Mouse (Mus musculus): Measurements from ENCODE around the gene Gm28038.

DNA sequence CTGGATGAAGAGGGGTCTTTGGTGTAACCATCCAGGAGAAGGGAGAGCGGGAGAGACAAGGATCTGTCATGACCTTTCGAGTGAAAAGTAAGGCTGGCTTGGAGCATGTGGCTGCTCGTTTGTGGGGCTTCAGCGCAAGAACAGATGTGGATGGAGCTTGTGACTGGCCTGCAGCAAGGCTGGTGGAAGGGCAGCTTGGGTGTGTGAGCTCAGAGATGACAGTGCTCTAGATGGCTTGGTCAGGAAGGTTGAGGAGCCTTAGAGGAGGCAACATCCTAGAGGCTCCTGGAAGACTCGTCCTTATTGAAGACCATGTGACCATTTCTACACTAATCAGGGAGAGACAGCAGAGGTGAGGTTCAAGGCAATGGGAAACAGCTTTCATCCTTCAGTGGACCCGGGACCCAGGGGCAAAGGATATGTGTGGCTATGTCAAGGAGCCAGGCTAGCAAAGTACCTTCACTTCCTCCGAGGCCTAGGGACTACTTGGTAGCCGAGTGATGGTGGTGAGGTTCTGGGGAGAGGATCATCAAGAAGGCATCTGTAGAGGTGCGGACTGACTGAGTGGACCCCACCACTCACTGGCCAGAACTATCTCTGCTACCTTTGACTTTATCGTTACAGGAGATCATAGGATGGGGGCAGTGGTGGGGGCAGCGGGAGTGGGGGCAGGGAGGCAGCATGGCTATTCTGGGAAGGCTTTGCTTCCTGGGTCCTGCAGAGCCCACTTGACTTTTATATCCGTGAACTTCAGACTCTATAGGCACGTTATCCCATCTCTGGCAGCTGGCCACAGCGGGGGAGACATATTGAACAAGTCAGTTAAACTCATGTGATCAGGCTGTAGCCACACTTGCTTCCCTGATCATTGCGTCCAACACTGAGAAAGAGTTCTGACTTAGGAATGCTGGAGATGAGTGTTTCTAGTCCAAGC, 21.4 kb upstream of the Gm28038 start:
- TF ChIP-seq CHD2 (IDR thresholded peaks at IDR 0.05; ENCODE audit: low read depth, low read length) = no peak
- TF ChIP-seq ZNF384 (IDR thresholded peaks at IDR 0.05; ENCODE audit: low read depth, low read length) = no peak
- TF ChIP-seq HCFC1 (IDR thresholded peaks at IDR 0.05; ENCODE audit: borderline replicate concordance, insufficient read depth, low read length) = no peak

All from ES-E14 (cell line).